Mouse (Mus musculus): ENCODE results near the gene Homer3. TPM values are rescaled to one million over a fixed set of nuclear protein-coding genes. Genes with fewer than 3 reads are reported as not detected.

Homer3 gene
- polyA plus RNA-seq, 1 experiment = 9.8 TPM

- TF ChIP-seq CTCF (IDR thresholded peaks at IDR 0.05; ENCODE audit: control insufficient read depth, insufficient read depth, insufficient replicate concordance, low read depth, low read length) (no peak), POLR2A (IDR thresholded peaks at IDR 0.05; ENCODE audit: control insufficient read depth, low read depth, low read length) (no peak)
- Histone ChIP-seq H3K4me1 (ENCODE audit: control insufficient read depth, insufficient read depth, low read length) (peaks cover 13% of the 10 kb centered on the region), H3K4me3 (ENCODE audit: control insufficient read depth, low read depth, low read length) (peak overlapping the region; percentile 92)
These were observed 780 bp downstream of the Homer3 start for GRCm38 (mm10) chr8:70283136-70284077.

GRCm38 (mm10) chr8:70284421-70284820, 1.8 kb downstream of the Homer3 start:
- Histone ChIP-seq H3K4me1 (ENCODE audit: control insufficient read depth, insufficient read depth, low read length) (peaks cover 13% of the 10 kb centered on the region), H3K27me3 (ENCODE audit: control insufficient read depth, insufficient read depth, low read length) (no peaks in the 10 kb centered on the region), H3K36me3 (ENCODE audit: control insufficient read depth, insufficient read depth, low read length) (no peaks in the 10 kb centered on the region), H3K27ac (ENCODE audit: control insufficient read depth, insufficient read depth, low read depth, low read length) (no peak overlapping the region), H3K4me3 (ENCODE audit: control insufficient read depth, low read depth, low read length) (no peak overlapping the region)
- no peak for TF ChIP-seq POLR2A (IDR thresholded peaks at IDR 0.05; ENCODE audit: control insufficient read depth, low read depth, low read length)
- TF ChIP-seq CTCF (IDR thresholded peaks at IDR 0.05; ENCODE audit: control insufficient read depth, insufficient read depth, insufficient replicate concordance, low read depth, low read length) = no peak

More at GRCm38 (mm10) chr8:70283136-70284077, 780 bp downstream of the Homer3 start:
- Histone ChIP-seq H3K27me3 (ENCODE audit: control insufficient read depth, insufficient read depth, low read length) (no peaks in the 10 kb centered on the region), H3K27ac (ENCODE audit: control insufficient read depth, insufficient read depth, low read depth, low read length) (no peak overlapping the region), H3K36me3 (ENCODE audit: control insufficient read depth, insufficient read depth, low read length) (no peaks in the 10 kb centered on the region)

- Histone ChIP-seq H3K4me3 (ENCODE audit: control insufficient read depth, low read depth, low read length) (no peak overlapping the region), H3K4me1 (ENCODE audit: control insufficient read depth, insufficient read depth, low read length) (peaks cover 13% of the 10 kb centered on the region), H3K27me3 (ENCODE audit: control insufficient read depth, insufficient read depth, low read length) (no peaks in the 10 kb centered on the region), H3K36me3 (ENCODE audit: control insufficient read depth, insufficient read depth, low read length) (no peaks in the 10 kb centered on the region), H3K27ac (ENCODE audit: control insufficient read depth, insufficient read depth, low read depth, low read length) (no peak overlapping the region)
- TF ChIP-seq POLR2A (IDR thresholded peaks at IDR 0.05; ENCODE audit: control insufficient read depth, low read depth, low read length) = no peak
- no peak for TF ChIP-seq CTCF (IDR thresholded peaks at IDR 0.05; ENCODE audit: control insufficient read depth, insufficient read depth, insufficient replicate concordance, low read depth, low read length)
These were observed 2.7 kb downstream of the Homer3 start for GRCm38 (mm10) chr8:70285304-70285703.

GRCm38 (mm10) chr8:70286737-70287136, 4.1 kb downstream of the Homer3 start:
- peaks cover 13% of the 10 kb centered on the region for H3K4me1 ChIP-seq (ENCODE audit: control insufficient read depth, insufficient read depth, low read length)
- H3K4me3 ChIP-seq (ENCODE audit: control insufficient read depth, low read depth, low read length) = no peak overlapping the region
- peak; percentile 79; the same call in 1 of the 2 replicates for TF ChIP-seq CTCF (IDR thresholded peaks at IDR 0.05; ENCODE audit: control insufficient read depth, insufficient read depth, insufficient replicate concordance, low read depth, low read length)
- TF ChIP-seq POLR2A (IDR thresholded peaks at IDR 0.05; ENCODE audit: control insufficient read depth, low read depth, low read length) = no peak
- no peaks in the 10 kb centered on the region for H3K27me3 ChIP-seq (ENCODE audit: control insufficient read depth, insufficient read depth, low read length)
- H3K36me3 ChIP-seq (ENCODE audit: control insufficient read depth, insufficient read depth, low read length) = no peaks in the 10 kb centered on the region
- H3K27ac ChIP-seq (ENCODE audit: control insufficient read depth, insufficient read depth, low read depth, low read length) = no peak overlapping the region

GRCm38 (mm10) chr8:70293988-70294405, 11.4 kb downstream of the Homer3 start:
- Histone ChIP-seq H3K4me3 (ENCODE audit: control insufficient read depth, low read depth, low read length) (no peak overlapping the region), H3K36me3 (ENCODE audit: control insufficient read depth, insufficient read depth, low read length) (peaks cover 2% of the 10 kb centered on the region), H3K4me1 (ENCODE audit: control insufficient read depth, insufficient read depth, low read length) (no peaks in the 10 kb centered on the region), H3K27ac (ENCODE audit: control insufficient read depth, insufficient read depth, low read depth, low read length) (no peak overlapping the region), H3K27me3 (ENCODE audit: control insufficient read depth, insufficient read depth, low read length) (no peaks in the 10 kb centered on the region)
- TF ChIP-seq POLR2A (IDR thresholded peaks at IDR 0.05; ENCODE audit: control insufficient read depth, low read depth, low read length) (no peak), CTCF (IDR thresholded peaks at IDR 0.05; ENCODE audit: control insufficient read depth, insufficient read depth, insufficient replicate concordance, low read depth, low read length) (no peak)

- no peaks in the 10 kb centered on the region; the same call in 1 of the 2 replicates for H3K36me3 ChIP-seq (ENCODE audit: control insufficient read depth, insufficient read depth, low read length)
- TF ChIP-seq POLR2A (IDR thresholded peaks at IDR 0.05; ENCODE audit: control insufficient read depth, low read depth, low read length) (no peak), CTCF (IDR thresholded peaks at IDR 0.05; ENCODE audit: control insufficient read depth, insufficient read depth, insufficient replicate concordance, low read depth, low read length) (no peak)
These were observed 18.3 kb downstream of the Homer3 start for GRCm38 (mm10) chr8:70300881-70301280.

GRCm38 (mm10) chr8:70302358-70302890, 19.8 kb downstream of the Homer3 start, which contains the start of the genes Ddx49 and Cope:
TSS of gene Ddx49 (minus strand) at chr8:70302489.
TSS of gene Cope (plus strand) at chr8:70302518.
- Histone ChIP-seq H3K27me3 (ENCODE audit: control insufficient read depth, insufficient read depth, low read length) (no peaks in the 10 kb centered on the region), H3K4me3 (ENCODE audit: control insufficient read depth, low read depth, low read length) (peak within 1 kb of the TSS; percentile 93), H3K4me1 (ENCODE audit: control insufficient read depth, insufficient read depth, low read length) (peaks cover 2% of the 10 kb centered on the region; the same call in 1 of the 2 replicates), H3K36me3 (ENCODE audit: control insufficient read depth, insufficient read depth, low read length) (no peaks in the 10 kb centered on the region; the same call in 1 of the 2 replicates), H3K27ac (ENCODE audit: control insufficient read depth, insufficient read depth, low read depth, low read length) (peak within 1 kb of the TSS; percentile 91)
- no peak for TF ChIP-seq CTCF (IDR thresholded peaks at IDR 0.05; ENCODE audit: control insufficient read depth, insufficient read depth, insufficient replicate concordance, low read depth, low read length)
- peak; percentile 61; the same call in 1 of the 2 replicates for TF ChIP-seq POLR2A (IDR thresholded peaks at IDR 0.05; ENCODE audit: control insufficient read depth, low read depth, low read length)

More at GRCm38 (mm10) chr8:70300881-70301280, 18.3 kb downstream of the Homer3 start:
- H3K27me3 ChIP-seq (ENCODE audit: control insufficient read depth, insufficient read depth, low read length) = no peaks in the 10 kb centered on the region
- H3K4me3 ChIP-seq (ENCODE audit: control insufficient read depth, low read depth, low read length) = no peak overlapping the region
- H3K4me1 ChIP-seq (ENCODE audit: control insufficient read depth, insufficient read depth, low read length) = peaks cover 2% of the 10 kb centered on the region; the same call in 1 of the 2 replicates
- no peak overlapping the region for H3K27ac ChIP-seq (ENCODE audit: control insufficient read depth, insufficient read depth, low read depth, low read length)
